Mouse (Mus musculus): Measurements from ENCODE around the gene Prn.
A peak's percentile ranks its signal among the peaks of the same experiment; 100 is the strongest.

Gene Prn

DNA sequence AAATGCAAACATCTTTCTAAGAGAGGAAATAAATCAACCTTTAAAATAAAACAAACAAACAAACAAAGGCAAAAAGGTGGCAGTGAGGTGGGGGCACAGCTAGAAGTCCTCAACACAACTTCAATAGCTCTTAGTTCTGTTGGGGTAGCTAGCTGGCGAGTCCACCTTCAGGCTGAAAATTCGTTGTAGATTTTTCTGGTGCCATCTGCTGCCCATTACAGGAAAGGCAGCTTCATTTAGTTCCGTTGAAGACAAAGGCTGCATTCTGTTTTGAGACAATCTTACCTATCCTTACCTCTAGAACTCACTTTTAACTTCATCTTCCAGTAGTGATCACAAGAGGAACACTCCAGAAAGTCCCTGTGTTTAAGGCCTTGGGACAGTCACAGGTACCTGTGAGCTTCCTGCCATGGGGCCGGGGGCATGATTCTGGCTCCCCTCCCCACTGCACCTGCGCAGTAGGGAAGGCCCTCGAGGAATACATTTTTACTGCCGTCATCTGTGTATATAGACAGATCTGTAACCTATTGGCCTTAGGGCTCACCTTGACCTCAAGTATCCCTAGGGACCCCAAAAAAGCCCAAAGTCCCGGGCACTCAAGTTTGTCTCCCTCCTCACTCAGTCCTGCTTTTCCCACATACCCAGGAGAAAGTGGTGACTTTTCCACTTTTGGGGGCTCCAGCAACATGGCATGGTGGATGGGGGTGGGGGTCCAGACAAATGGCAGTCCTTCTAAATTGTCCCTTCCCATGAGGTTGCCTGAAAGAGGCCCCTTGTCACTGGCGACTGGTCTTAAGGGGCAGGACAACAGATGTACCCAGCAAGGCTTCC is 40.2 kb downstream of the Prn start:
- peak; percentile 61 for DNase-seq

DNA sequence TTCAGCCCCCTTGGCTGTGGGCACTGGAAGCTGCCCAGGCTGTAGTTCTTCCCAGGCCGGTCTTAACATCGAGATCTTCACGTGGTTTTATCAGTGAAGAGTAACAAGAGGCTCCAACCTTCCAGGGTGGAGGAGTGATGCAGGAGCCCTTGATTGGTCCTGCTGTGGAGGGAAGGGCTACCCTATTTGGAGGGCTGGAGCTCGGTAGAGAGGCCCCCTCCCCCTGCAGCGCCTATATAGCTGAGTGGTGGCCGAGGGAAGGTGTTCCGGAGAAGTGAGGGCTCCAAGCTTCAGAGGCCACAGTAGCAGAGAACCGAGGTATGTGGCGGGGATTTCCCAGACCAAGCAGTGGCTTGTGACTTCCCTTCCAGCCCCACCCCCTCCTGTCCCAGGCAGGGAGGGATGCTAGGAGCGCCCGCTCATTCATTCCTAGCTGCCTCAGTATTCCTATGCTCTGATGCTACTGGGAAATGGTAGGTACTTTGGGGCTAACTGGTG is 40.9 kb downstream of the Prn start, which contains the start of gene Prnd:
Prnd (plus strand) TSS at position 264 of the 498 bp plus-strand sequence.
- no peak for DNase-seq

DNA sequence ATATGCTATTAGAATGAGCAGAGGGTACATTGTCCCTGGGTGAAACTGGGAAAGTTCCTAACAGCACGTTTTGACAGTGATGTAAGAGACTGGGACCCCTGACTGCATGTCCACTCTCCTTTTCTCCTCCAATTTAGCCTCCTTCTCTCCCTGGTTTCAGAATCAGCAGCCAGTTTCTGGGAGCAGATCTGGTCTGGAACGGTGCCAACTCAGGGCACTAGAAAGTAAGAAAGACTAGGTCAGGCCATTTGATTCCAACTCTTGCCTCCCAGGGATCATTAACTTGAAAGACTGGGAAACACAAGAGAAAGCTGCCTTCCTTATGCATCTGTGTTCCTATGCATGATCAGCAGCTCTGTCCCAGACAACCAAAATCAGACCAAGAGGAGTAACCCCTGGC is 42.7 kb downstream of the Prn start:
- DNase-seq = no peak

DNA sequence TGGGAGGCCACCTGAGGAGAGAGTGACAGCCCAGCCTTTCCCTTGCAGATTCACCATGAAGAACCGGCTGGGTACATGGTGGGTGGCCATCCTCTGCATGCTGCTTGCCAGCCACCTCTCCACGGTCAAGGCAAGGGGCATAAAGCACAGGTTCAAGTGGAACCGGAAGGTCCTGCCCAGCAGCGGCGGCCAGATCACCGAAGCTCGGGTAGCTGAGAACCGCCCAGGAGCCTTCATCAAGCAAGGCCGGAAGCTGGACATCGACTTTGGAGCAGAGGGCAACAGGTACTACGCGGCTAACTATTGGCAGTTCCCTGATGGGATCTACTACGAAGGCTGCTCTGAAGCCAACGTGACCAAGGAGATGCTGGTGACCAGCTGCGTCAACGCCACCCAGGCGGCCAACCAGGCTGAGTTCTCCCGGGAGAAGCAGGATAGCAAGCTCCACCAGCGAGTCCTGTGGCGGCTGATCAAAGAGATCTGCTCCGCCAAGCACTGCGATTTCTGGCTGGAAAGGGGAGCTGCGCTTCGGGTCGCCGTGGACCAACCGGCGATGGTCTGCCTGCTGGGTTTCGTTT is 43.3 kb downstream of the Prn start:
- DNase-seq = no peak

DNA sequence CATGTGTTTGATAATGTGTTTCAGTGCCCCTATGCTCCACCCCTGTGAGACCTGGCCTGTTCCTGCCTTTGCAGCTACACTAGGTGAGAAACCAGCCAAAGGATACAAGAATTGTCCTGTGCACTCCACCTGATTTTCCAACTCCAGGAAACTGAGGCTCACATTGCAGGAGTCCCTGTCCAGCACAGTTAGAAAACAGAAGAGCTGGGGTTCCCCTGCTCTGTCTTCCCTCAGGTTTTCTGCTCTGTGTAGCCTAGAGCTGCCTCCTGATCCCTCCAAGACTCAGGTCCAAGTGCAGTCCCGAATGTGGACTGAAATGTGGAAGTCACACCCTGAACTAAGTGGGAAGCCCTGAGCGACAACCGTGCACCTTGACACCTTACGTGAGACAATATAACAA is 44.0 kb downstream of the Prn start:
- DNase-seq = no peak

DNA sequence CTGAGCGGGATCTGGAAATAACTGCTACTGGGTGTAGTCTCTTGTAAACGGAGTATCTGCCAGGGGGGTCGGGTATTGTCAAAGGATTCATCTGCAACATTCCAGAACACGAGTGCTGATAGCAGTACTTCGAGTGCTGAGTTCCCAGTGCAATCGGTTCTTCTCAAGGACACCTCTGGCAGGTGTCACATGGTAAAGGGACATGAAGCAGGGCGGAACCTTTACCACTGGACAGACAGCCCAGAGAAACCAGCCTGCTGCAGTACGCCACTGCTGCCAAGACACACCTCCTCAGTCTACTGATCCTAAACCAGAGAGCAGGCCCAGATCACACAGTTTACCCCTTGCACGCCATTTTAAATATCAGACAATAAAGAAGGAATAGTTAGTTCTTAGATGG is 45.1 kb downstream of the Prn start:
- no peak for DNase-seq

DNA sequence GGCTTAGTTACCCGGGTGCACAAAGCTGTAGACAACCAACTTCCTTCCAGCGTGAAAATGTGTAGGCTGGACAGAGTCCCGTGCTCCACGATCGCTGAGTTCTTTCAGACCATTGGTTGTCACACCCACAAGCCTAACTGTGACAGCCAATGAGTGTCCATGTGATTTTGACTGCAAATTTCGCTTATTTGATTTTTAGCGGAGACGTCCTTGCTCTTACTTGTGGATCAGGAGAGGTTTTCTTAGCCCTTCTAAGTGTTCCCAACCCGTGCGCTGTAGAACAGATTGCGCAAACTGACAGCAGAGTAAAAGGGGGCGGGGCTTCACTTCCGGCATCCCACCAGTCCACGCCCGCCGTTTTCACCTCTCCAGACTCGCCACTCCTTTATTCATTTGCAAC is 45.5 kb downstream of the Prn start:
- DNase-seq = no peak

DNA sequence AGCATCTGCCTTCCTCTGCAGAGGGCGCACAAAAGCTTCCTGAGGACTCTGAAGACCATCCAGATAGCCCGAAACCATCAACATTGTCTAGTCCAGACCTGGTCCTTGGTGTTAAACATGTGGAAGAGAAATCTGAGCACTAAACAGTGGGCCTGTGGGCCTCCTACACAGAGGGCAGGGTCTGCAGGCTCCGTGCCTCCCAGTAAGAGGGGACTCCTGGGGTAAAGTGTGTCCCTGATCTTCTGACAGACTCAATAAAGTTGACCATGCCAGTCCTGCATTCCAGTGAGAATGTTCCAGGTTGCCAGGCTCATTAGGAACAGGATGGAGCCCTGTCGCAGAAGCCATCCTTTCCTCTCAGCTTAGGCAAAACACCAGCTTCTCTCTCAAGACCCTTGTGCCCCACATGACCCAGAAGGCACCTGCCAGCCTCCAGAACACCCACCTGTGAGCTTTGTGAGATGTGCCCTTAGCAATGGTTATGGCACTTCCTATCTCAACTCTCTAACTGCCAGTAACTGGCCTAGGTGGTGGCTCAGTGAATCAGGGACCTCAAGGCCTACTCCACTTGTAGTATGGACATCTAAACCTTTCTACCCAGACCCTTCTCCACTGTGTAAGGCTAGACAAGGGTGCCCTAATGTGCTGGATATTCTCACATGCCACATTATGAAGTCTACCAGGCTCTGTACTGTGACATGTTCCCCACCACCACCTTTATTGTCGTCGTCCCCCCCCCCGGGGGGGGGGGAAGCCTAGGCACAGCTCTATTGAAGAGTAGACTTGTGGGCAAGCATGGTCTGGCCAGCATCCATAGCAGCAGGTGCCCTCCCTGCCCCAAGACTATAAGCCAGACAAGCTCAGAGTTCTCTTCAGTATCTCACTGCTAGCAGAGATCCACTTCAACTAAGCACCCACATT is 46.8 kb downstream of the Prn start:
- no peak for DNase-seq

DNA sequence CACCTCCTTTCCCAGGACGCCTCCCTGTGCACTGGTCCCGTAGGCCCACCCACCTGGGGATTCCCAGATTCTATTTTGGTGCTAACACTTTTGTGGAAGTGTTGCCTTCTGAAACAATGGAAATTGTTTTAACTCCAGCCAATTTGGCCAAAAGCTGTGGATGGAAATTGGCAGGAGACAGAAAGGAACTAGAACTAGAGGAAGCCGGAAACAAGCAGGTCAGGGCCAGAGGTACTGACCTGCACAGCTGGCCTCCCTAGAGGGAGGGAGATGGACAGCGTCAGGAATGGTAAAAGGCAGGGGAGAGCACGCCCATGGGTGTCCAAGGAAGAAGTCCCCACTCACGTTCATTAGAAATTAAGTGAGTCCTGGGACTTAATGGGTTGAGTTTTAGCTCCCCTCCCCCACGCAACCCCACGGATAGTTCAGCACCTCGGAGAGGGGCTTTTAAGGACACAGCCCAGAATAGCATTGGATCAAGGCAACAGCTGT is 48.0 kb downstream of the Prn start:
- DNase-seq = no peak

DNA sequence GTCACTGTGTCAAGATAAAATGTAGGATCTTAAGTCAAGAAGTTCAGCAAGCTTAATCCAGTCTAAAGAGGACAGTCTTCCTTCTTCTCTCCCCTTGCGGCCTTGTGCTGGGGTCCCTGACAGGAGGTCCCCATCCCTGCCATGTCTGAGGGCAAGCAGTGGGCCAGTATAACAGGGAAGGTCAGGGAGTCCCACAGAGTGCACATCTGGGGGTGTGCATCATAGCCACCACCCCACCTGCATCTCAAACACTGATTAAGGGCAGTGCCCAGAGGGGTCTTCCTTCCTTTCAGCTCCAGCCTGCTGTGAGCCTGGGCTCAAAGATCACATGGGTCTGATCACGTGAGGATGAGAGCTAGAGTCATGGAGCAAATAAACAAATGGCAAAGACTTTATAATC is 51.9 kb downstream of the Prn start:
- DNase-seq = no peak

DNA sequence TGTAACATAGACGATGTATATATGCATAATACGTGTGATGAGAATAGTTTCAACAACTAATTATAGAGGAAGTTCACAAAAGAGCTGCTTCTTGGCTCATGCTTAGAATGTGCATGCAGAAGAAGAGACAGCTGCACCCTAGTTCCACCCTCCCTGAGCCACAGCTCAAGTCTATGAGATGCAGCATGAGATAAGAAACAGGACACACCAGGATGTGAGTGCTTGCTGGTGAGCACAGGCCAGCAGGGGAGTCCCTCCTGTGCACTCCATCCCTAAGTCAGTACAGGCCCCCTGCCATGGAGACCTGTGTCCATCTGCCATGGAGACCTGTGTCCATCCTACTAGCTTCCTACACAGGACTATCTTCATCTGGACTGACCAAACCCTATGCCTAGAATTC is 60.8 kb downstream of the Prn start:
- no peak for DNase-seq

DNA sequence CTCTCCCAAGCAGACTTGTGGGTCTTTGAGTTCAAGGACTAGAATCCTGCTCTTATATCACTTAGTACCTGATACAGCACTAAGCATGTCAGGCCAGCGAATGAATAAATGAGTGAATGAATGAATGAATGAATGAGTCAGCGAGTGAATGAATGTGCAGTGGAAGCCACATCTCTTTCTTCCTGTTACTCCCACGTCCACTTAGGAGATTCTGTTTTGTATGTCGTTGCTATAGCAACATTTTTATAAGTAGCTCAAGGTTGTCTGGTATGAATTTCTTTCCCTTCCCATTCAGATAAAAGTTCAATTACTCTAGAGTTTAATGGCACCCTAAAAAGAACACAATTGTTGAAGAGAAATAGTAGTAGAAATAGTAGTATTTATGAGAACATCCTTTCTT is 61.3 kb downstream of the Prn start:
- no peak for DNase-seq

DNA sequence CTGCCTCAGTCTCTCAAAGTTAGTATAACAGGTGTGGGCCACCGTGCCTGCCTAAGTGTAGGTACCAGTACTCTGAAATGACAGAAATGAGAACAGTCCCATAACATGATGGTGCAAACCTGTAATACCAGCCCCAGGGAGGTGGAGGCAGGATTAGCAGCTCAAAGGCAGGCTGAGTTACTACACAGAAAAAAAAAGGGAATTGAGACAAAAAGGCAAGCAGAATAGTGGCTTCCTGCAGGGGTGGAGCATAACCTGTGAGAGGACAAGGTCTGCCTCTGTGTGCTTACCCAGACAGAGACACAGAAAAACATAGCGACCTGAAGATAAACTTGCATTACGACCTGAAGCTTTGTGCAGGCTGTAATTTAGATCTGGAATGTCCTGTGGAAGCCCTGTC is 66.9 kb downstream of the Prn start:
- no peak for DNase-seq

DNA sequence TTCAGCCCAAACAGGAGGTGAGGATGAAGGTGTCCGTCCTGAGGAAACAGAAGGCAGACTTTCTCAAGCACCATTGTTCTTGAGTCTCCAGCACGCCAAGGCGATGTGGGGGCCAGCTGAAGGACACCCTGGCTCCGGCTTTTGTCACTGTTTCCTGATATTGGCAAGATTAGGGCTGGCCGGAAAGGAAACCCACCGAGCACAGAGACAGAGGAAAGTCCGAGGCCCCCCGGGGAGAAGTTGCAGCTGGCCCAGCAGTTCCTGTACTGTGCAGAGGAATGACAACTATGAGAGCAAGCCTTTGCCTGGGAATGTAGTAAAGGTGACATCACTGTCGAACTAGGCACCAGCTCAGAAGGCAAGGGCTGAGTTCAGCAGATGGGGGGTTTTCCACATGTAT is 71.1 kb downstream of the Prn start:
- no peak for DNase-seq

DNA sequence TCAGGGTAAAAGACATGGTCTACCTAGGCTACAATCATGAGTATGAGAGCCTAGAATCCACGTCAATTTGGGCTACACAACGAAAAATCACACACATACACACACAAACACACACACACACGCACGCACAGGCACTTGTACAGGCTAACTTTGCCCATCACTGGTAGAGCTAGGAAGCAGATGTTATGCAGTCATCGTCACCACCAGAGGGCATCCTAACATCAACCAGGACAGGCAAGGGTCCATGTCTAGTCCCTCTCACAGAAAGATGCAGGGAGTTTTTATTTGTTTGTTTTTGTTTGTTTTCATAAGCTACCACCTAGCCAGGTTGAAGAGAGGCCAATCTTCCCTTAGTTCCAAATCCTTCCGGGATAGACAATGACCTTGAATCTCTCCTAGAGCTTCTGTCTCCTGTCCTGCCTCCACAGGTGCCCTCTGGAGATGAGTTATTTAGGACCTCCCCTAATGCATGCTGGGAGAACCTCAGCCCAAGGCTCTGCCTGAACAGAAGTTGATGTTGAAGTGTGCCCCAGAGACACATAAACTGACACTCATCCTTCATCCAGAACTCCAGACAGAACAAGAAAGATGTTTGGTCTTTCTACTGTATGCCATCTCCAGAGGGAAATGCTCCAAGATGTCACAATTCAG is 72.9 kb downstream of the Prn start:
- peak; percentile 58 for DNase-seq

DNA sequence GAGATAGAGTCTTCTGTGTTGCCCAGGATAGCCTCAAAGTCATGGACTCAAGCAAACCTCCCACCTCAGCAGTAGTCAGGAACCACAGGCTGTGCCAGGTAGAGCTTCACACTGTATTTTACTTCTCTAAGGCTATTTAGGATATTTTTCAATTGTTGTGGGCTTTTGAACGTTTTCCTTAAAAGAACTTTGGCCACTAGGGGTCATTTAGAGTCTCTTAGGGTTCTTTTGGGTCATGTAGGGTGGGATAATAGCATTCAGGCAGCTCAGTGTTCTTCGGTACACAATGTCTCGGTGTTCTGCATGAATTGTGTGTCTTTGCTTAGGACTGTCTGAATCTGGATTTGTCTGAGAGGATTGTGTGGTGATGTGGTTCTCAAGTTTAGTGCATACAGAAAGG is 78.2 kb downstream of the Prn start:
- DNase-seq = no peak

DNA sequence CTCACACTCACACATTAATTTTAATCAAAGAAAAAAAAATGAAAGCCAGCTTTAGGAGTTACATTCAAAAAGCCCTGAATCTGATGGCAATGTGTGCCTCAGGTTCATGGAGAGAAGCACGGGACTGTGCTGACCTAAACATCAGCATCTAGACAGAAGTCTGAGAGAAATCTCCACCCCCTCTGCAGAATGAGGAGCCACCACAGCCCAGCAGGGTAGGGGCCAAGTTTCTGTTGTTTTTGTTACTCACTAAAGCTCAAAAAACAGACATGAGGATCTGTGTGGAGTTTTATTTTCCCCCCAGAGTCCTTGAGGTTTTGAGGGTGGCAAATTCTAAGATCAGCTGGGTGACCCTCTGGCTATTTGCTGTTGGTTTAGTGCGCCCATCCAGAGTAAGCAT is 78.8 kb downstream of the Prn start:
- no peak for DNase-seq

DNA sequence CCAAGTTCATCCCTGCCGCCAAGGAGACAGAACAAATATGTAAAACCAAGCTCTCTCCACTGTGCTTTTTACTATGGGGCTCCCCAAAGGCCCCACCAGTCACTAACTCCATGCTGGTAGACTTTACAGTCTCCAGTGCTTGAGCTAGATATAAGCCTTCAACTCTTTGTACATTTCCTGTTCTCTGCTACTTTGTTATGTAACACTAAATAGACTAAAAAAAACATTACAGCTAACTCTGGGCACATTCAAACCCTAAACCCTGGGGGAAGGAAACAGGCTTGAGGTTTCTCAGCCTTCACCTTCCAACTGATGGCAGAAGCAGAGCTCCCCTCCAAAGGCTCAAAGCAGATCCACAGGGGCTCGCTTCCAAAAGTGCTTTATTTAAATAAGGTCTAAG is 82.7 kb downstream of the Prn start:
- DNase-seq = no peak

DNA sequence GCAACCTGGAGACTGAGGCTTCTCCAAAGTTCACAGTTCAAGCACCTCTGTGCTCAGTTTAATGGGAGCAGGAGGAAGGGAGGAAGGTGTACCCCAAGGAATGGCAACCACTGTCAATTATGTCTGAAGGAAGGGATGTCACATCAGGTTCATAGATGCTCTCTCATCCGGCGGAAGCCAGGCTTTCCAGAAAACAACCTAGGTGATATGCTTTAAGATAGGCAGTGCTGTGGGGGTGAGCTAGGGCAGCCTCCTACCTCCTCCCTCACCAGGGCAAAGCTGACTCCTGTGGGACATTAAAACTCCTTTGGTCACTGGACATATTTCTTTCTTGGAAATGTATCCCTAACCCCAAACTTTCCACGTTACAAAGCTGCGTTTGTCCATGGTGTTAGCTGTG is 83.4 kb downstream of the Prn start:
- DNase-seq = no peak

DNA sequence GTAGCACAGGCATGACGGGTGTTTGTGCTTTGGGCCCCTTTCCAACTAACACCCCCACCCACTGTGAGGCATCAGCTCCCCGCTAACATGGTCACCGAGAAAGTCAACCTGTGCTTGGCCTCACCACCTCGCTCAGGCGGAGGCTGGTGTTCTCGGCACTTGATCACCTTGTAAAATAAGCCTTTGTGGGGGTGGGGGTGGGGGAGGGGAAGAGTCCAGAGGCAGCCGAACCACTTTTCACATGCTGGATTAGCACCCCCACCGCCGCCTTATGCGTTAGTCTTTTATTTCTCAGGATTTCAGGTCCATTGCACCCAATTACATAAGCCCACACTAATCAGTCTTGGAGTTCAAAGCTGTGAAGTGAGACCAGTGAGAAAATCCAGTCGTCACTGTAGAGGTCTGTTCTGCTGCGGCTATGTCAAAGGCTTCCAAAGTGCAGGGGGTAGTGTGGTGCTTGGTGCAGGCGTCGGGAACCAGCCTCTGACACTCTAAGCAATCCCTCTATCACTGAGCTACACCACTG is 83.9 kb downstream of the Prn start:
- DNase-seq = no peak

DNA sequence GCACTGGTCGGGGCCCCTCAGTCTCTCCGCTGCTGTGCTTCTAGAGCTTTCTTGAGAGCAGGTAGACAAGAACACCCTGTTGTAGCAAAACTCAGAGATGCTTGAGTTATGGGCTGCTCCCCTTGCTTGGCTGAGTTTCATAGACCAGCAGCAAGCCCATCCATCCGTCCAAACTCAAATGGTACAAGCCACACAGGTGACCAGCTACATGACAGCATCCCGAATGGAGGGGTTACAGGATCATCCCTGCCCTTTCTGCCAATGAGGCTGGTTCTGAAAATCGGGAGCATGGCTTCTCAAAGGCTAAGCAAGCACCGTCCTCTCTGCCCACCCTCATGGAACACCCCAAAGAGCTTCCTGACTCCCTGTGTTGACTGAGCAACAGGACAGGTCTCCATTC is 85.2 kb downstream of the Prn start:
- no peak for DNase-seq

DNA sequence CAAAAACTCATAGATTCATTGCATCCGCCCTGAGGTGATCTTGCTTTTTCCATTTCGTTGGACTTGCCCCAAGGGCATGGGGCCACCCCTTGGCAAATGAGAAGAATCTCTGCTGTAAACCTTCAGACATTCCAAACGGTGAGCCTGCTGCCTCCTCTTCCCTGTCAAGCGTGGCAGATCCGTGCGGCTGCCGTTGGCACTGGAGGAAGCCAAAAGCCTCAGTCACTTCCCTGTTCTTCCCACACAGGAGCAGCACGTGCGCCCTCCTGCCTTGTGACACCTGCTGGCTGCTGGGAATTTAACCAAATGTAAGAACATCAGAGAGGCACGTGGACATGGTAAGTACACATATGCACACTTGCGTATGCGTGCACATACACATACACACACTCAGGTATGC is 86.0 kb downstream of the Prn start:
- peak; percentile 19 for DNase-seq

DNA sequence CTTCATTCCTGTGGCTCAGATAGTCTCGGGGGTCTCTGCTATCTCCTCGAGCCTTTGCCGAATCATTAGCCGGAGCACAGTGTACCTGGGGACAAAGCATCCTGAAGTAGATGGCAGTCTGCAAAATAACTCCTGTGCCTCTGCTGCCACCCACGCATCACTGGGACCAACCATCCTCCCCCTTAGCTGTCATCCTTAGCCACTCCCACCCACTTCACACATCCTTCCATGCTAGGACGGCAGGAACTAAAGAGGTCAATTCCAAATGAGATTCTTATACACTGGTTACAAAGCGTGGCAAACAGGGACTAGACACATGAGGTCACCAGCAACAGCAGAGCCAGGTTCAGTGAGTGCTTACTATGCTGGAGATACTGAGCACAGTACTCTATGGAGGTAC is 86.6 kb downstream of the Prn start:
- no peak for DNase-seq

Measured in cerebellum, adult 9-10 months (tissue).